Mouse (Mus musculus) cerebellum, adult 2 months (tissue): ENCODE measurements at regions not wholly inside any gene's neighbourhood (a gene's known extent, or its start where the extent isn't known, plus 50 kb on each side); places are given as distances from the start of the nearest gene placed in this dataset.

Experiments used
- DNase-seq, 2 experiments: peaks; one replicate each; pipeline ENCODE4 v3.0.0; 2021
- H3K27ac ChIP-seq: fragments of 200-500 bp; 2 replicates; pipeline ENCODE4 v1.5.1; 2012; ENCODE audit warnings: low read length, control low read depth, inconsistent platforms; ENCODE audit not compliant: insufficient read depth
- H3K27me3 ChIP-seq: fragments of 200-500 bp; 2 replicates; pipeline ENCODE4 v1.6.1; 2012; ENCODE audit warnings: inconsistent platforms, mild to moderate bottlenecking, low read length, moderate library complexity; ENCODE audit not compliant: control insufficient read depth, insufficient read depth
- H3K4me1 ChIP-seq: fragments of 200-500 bp; 2 replicates; pipeline ENCODE4 v1.6.1; 2011; ENCODE audit warnings: low read length; ENCODE audit not compliant: control insufficient read depth, insufficient read depth
- H3K4me3 ChIP-seq: fragments of 200-500 bp; replicated peaks from 2 replicates; pipeline ENCODE3; 2011; ENCODE audit warnings: mild to moderate bottlenecking, low read depth, low read length, control low read depth; ENCODE audit not compliant: insufficient read depth
- CTCF ChIP-seq: fragments of 200-500 bp; IDR thresholded peaks from 2 replicates; pipeline ENCODE4 v1.5.1; 2011; ENCODE audit warnings: low read depth, mild to moderate bottlenecking, control low read depth, low read length, moderate library complexity, borderline replicate concordance; ENCODE audit not compliant: insufficient read depth
- POLR2A ChIP-seq: fragments of 200-500 bp; IDR thresholded peaks from 2 replicates; pipeline ENCODE4 v1.6.1; 2011; ENCODE audit warnings: low read length, control low read depth, borderline replicate concordance; ENCODE audit not compliant: insufficient read depth
- WGBS: fragments of 180-500 bp; shearing (Covaris S2); methylation state at CpG from one replicate; pipeline ENCODE4 v1.1.7; 2018; 5-methylcytosine and 5-hydroxymethylcytosine counted together

DNA sequence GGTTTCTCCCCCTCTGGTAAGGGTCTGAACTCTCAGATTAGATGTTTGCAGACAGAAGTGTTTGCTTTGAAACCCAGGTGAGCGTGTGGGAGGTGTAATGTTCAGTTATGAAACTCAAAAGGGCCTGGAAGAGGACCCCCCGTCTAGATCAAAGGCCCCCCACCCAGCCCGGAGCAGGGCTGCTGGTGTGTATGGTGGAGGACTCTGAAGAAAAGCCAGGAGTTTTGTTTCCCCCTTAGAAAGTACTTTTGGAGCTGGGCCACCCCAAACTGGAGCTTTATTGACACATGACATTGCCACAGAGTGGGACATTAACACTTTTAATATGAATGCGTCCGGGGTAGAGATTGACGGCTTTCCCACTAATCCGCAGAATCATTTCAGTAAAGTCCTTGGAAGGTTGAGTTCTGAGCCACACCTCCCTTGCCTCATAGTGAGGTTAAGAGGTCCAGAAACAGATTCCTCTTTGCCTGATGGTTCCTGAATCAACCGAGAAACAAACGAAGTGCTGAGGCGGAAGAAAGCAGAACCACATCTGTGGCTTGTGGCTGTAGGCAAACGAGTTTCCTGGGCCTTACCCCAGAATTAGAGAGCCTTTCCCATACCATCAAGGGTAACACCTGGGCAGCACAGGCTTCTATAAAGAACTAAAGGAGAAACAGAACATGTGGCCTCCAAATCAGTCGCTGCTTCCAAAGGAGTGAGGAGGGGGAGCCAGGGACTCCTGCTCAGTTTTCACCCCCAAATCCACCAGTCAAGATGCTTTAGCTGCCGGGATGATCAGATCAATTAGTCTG, 78.0 kb upstream of the Ralgps2 start:
- Histone ChIP-seq H3K27ac (no peak overlapping the region), H3K27me3 (no peaks in the 10 kb centered on the region), H3K4me3 (no peak overlapping the region), H3K4me1 (no peaks in the 10 kb centered on the region)
- 75% methylated on average over 13 of the region's 13 CpGs for WGBS
- no peak for TF ChIP-seq POLR2A
- no peak for TF ChIP-seq CTCF
- no peak for DNase-seq

DNA sequence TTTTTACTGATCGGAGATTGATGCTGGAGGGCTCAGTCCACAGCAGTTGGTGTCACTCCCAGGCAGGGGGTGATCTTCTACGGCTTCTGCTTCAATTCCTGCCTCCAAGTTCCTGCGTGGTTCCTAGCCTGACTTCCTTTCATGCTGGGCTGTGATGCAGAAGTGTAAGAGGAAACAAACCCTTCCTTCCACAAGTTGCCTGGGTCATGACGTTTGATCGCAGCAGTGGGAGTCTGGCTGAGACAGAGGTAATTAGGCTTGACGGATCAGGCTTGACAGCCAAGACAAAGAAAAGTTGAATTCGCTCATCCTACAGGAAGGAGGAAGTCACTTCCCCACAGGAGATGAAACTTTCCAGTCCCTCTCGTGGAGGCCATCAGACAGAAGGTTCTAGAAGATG, 77.2 kb upstream of the Ralgps2 start:
- no peaks in the 10 kb centered on the region for H3K27me3 ChIP-seq
- TF ChIP-seq POLR2A (no peak), CTCF (no peak)
- H3K4me3 ChIP-seq, result no peak overlapping the region
- H3K27ac ChIP-seq, result no peak overlapping the region
- DNase-seq, result no peak
- 27% methylated on average over 8 of the region's 8 CpGs for WGBS
- no peaks in the 10 kb centered on the region for H3K4me1 ChIP-seq

DNA sequence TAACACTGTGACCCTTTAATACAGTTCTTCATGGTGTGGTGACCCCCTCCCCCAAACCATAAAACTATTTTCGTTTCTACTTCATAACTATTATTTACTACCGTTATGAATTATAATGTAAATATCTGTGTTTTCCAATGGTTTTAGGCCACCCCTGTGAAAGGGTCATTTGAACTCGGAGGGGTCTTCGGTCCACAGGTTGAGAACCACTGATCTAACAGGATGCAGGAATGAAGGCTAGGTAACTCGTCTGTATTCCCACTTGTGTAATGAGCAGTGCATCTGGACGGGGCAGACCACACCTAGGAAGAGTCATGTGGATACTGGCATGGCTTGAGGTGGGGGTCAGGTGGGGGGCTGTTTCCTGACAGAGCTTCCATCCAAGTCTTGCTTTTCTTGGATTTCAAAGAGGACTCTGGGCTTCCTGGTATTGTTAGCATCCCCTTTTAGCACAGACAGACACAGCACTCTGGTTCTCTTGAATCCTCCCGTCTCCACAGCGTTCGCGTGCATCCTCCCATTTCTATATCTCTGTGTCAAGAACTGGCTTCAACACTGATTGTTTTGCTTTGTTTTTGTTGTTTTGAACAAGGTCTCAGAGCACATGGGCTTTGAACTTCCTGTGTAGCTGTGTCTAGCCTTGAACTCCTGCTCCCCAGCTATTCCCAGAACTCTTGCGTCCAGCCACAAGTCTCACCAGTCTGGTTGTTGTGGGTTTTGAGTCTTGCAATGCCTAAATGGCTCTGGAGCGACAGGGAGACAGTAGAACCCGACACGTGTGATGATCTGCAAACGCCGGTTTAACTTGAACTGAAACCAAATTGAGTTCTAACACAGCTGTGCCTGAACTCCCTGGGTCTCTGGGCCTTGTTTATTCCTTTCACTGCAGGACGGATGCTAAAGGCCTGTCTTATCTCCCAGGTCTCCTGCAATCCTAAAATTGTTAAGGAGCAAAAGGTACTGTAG, 75.4 kb upstream of the Ralgps2 start:
- Histone ChIP-seq H3K4me3 (no peak overlapping the region), H3K27me3 (no peaks in the 10 kb centered on the region), H3K4me1 (no peaks in the 10 kb centered on the region), H3K27ac (no peak overlapping the region)
- DNase-seq, result no peak
- TF ChIP-seq CTCF, result no peak
- no peak for TF ChIP-seq POLR2A
- WGBS, result 84% methylated on average over 17 of the region's 17 CpGs

DNA sequence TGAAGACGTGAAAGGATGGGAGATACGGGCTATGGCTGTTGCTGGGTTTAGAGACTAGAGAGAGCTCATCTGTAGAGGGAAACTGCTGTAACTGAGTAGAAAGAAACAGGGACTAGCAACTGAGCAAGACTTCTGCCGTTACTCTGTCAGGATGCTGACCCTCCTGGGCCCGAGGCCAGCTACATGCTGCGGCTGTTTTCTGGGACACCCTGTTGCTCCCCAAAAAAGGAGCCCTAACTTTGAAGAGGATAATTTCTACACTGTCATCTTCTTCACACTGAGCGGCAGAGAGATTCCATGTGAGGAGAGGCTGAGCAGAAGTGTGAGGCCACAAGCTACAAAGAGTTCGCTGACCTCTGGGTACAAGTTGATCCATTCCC, 74.2 kb upstream of the Ralgps2 start:
- no peak for TF ChIP-seq CTCF
- TF ChIP-seq POLR2A, result no peak
- 40% methylated on average over 7 of the region's 7 CpGs for WGBS
- peak in 1 of 2 experiments; percentile 5 for DNase-seq

DNA sequence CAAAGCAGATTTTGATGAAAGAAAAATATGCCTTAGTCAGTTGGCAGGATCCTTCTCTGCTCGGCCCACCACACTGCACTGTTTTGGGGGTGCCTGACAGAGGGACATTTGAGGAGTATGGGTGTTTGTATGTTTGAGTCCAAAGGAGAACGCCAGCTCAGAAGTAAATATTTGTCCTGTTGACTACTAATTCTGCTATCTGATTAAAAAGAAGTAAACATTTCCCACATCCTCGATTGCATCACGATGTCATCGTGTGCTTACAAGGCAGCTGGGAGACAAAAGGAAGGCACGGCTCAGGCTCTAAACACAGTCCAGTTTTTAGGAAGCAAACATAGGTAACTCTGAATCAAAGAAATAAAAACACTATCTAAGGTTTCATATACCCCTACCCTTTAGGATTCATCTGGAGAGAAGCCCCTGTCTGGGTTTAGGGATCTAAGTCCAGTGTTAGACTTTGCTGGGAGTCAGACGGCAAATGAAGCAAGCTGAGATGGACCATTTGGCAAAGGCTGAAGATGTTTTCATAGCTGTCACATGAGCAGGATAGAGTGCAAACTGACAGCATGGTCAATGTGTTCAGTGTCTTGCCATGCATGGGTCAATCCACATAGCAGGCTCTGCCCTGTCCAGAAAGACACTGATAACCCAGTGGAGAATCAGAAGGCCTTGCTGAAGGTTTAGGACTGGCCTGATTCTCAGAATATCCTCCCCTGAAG, 73.7 kb upstream of the Ralgps2 start:
- WGBS, result 71% methylated on average over 7 of the region's 7 CpGs
- H3K27ac ChIP-seq, result no peak overlapping the region
- TF ChIP-seq CTCF (no peak), POLR2A (no peak)

More for the DNA sequence above, 74.2 kb upstream of the Ralgps2 start:
- no peak overlapping the region for H3K4me3 ChIP-seq
- no peak overlapping the region for H3K27ac ChIP-seq
- H3K4me1 ChIP-seq, result no peaks in the 10 kb centered on the region
- H3K27me3 ChIP-seq, result no peaks in the 10 kb centered on the region

DNA sequence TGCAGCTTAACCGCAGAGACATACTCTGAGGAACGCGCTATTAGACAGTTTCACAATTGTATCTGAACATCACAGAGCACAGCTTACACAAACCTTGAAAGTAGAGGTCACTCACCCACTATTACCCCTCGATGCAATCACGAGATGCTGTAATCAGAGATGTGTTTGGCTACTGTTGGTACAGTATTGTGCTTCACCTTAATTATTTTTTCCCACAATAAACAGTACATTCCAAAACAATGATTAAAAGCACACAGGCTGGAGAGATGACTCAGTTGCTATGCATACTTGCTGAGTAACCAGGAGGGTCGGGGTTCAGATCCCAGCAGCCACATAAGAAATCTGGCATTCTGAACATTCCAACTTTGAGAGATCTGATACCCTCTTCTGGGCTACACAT, 71.8 kb upstream of the Ralgps2 start:
- Histone ChIP-seq H3K4me3 (no peak overlapping the region), H3K27ac (no peak overlapping the region), H3K27me3 (no peaks in the 10 kb centered on the region), H3K4me1 (no peaks in the 10 kb centered on the region)
- WGBS, result 95% methylated on average over 6 of the region's 6 CpGs
- DNase-seq, result no peak
- TF ChIP-seq CTCF (no peak), POLR2A (no peak)

More for the DNA sequence above, 73.7 kb upstream of the Ralgps2 start:
- H3K4me1 ChIP-seq, result no peaks in the 10 kb centered on the region
- no peak for DNase-seq
- H3K4me3 ChIP-seq, result no peak overlapping the region
- no peaks in the 10 kb centered on the region for H3K27me3 ChIP-seq

DNA sequence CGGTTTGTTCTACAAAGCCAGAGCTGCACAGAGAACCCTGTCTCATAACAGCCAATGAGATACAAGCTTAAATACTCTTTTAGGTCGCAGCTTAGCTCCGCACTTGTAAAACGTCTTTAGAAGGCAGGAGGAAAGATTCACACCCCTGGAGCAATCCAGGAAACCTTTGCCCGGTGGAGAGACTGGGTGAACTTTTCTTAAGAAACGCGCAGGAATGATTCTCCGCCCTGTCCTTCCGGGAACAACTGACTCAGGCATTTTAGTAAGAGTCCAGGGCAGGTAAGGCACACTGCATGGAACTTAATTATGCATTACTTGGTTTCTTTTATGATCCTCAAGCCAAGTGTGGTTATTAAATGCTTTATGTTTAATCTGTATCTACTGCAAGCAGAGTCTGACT, 70.0 kb upstream of the Ralgps2 start:
- 88% methylated on average over 9 of the region's 9 CpGs for WGBS
- no peaks in the 10 kb centered on the region for H3K4me1 ChIP-seq
- no peak for TF ChIP-seq POLR2A
- no peak for TF ChIP-seq CTCF
- no peak overlapping the region for H3K27ac ChIP-seq
- no peaks in the 10 kb centered on the region for H3K27me3 ChIP-seq
- DNase-seq, result no peak
- H3K4me3 ChIP-seq, result no peak overlapping the region
